Mouse (Mus musculus) ES-Bruce4 (cell line): ENCODE results near the gene Tdrd12.

ENCODE experiments used
- CTCF ChIP-seq: IDR thresholded peaks from one replicate; pipeline ENCODE4 v1.8.1; 2011; ENCODE audit warnings: low read depth, low read length
- EP300 ChIP-seq: IDR thresholded peaks from 2 replicates; pipeline ENCODE4 v1.6.1; 2011; ENCODE audit warnings: low read depth, low read length; ENCODE audit not compliant: insufficient read depth
- POLR2A ChIP-seq: IDR thresholded peaks from one replicate; pipeline ENCODE4 v1.8.1; 2011; ENCODE audit warnings: low read length; ENCODE audit not compliant: insufficient read depth

- TF ChIP-seq CTCF (no peak), POLR2A (no peak), EP300 (no peak)
These were observed 7.5 kb downstream of the Tdrd12 start for GRCm38 (mm10) chr7:35530026-35530425.
